Mouse (Mus musculus) intestine, embryonic 16.5 days (tissue): ENCODE results near the gene Ddx20. TPM values are rescaled to one million over a fixed set of nuclear protein-coding genes. Genes with fewer than 3 reads are reported as not detected.

Experiments used
- ATAC-seq: fragments of 200-750 bp; cut with Nextera tagmentation; 2 replicates; pipeline ENCODE4 v1.8.0; 2017; ENCODE audit warnings: moderate TSS enrichment, moderate library complexity
- H3K27ac ChIP-seq: fragments of 300-500 bp; sonication (generic); 2 replicates; pipeline ENCODE4 v1.5.1; 2014; ENCODE audit warnings: mild to moderate bottlenecking, low read length
- H3K27me3 ChIP-seq: fragments of 300-500 bp; sonication (generic); replicated peaks from 2 replicates; pipeline ENCODE4 v1.6.1; 2014; ENCODE audit warnings: low read length, control low read depth, mixed read lengths; ENCODE audit not compliant: control insufficient read depth, insufficient read depth
- H3K36me3 ChIP-seq: fragments of 300-500 bp; sonication (generic); 2 replicates; pipeline ENCODE4 v1.6.1; 2014; ENCODE audit warnings: low read length, control low read depth; ENCODE audit not compliant: control insufficient read depth, insufficient read depth
- H3K4me1 ChIP-seq: fragments of 300-500 bp; sonication (generic); 2 replicates; pipeline ENCODE4 v1.6.1; 2014; ENCODE audit warnings: low read length, control low read depth, mixed read lengths; ENCODE audit not compliant: control insufficient read depth, insufficient read depth
- H3K4me2 ChIP-seq: fragments of 300-500 bp; sonication (generic); 2 replicates; pipeline ENCODE4 v1.6.1; 2014; ENCODE audit warnings: low read depth, low read length, control low read depth
- H3K4me3 ChIP-seq: fragments of 300-500 bp; sonication (generic); 2 replicates; pipeline ENCODE4 v1.5.1; 2014; ENCODE audit warnings: mild to moderate bottlenecking, low read length
- H3K9ac ChIP-seq: fragments of 300-500 bp; sonication (generic); 2 replicates; pipeline ENCODE4 v1.6.1; 2014; ENCODE audit warnings: low read depth, low read length
- H3K9me3 ChIP-seq: fragments of 300-500 bp; sonication (generic); 2 replicates; pipeline ENCODE4 v1.6.1; 2016; ENCODE audit warnings: low read length, control low read depth; ENCODE audit not compliant: control insufficient read depth
- WGBS: fragments of 180-500 bp; shearing (Covaris S2); extraction: QIAGEN DNeasy Blood & Tissue Kit; methylation state at CpG from one replicate; pipeline ENCODE4 v1.1.7; 2014; 5-methylcytosine and 5-hydroxymethylcytosine counted together
- polyA plus RNA-seq: library from polyadenylated mRNA; unstranded; fragments of >200 nt; fragmentation: Nextera tagmentation; extraction: Ambion mirVana; gene quantifications from 2 replicates; pipeline ENCODE4 v1.2.1, GENCODE M21; 2015

Ddx20 gene
- polyA plus RNA-seq, 1 experiment from 2014 or later, result 35.3 TPM

DNA sequence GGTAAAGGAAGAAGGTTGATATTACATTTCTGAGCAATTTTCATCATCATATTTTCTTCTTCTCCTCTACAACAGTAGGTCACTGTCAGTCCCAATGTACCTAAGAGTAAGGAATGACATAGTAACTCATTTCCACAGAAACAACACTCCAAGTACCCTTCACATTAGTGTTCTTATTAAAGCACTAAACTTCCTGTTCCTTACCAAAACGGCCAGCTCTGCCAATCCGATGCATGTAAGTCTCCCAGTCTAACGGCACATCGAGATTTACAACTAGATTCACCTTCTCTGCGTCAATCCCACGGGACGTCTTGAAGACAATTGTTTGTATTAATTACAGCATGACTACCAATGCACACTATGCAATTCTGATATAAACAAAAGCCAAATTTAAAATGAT is 7.0 kb downstream of the Ddx20 start:
- no peak overlapping the region for H3K9ac ChIP-seq
- WGBS, result 92% methylated on average over 7 of the region's 7 CpGs
- H3K4me3 ChIP-seq, result no peak overlapping the region
- H3K9me3 ChIP-seq, result no peaks in the 10 kb centered on the region
- H3K36me3 ChIP-seq, result peaks cover 9% of the 10 kb centered on the region
- H3K27ac ChIP-seq, result no peak overlapping the region
- H3K4me1 ChIP-seq, result no peaks in the 10 kb centered on the region
- ATAC-seq, result no peak
- no peaks in the 10 kb centered on the region for H3K27me3 ChIP-seq
- no peak overlapping the region for H3K4me2 ChIP-seq

- WGBS, result 50% methylated on average over 2 of the region's 2 CpGs
These were observed 11.4 kb downstream of the Ddx20 start for GRCm38 (mm10) chr3:105675932-105676331.

DNA sequence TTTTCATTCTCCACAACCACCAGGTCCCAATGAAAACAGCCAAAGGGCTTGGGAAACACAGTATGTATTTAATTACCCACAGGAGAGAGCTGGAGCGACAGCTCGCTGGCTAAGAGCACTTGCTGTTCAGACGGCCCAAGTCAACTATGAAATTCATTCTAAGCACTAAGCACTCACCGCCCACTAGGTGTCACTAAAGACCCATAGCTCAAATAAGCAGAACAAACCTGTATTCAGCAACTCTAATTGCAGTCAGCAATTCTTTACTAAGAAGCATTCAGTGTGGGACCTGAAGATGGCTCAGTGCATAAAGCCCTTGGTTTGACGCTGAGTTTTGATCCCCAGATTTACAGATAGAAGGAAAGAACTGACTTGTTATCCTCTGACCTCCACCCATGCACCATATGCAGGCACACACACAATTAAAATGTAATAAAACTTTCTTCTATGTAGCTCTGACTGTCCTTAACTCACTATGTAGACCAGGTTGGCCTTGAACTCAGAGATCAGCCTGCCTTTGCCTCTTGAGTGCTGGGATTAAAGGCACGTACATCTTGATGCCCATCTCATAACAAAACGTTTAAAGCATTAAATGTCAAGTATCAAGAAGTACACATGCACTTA is 12.7 kb downstream of the Ddx20 start:
- Histone ChIP-seq H3K36me3 (peaks cover 5% of the 10 kb centered on the region; the same call in 1 of the 2 replicates), H3K27ac (no peak overlapping the region), H3K4me1 (no peaks in the 10 kb centered on the region), H3K9ac (no peak overlapping the region), H3K9me3 (no peaks in the 10 kb centered on the region), H3K4me2 (no peak overlapping the region), H3K4me3 (no peak overlapping the region), H3K27me3 (no peaks in the 10 kb centered on the region)
- ATAC-seq, result peak; percentile 58
- WGBS, result 22% methylated on average over 7 of the region's 7 CpGs

More at GRCm38 (mm10) chr3:105675932-105676331, 11.4 kb downstream of the Ddx20 start:
- H3K9me3 ChIP-seq, result no peaks in the 10 kb centered on the region
- no peak overlapping the region for H3K27ac ChIP-seq
- H3K9ac ChIP-seq, result no peak overlapping the region
- no peak overlapping the region for H3K4me2 ChIP-seq
- ATAC-seq, result no peak
- no peaks in the 10 kb centered on the region for H3K27me3 ChIP-seq
- no peak overlapping the region for H3K4me3 ChIP-seq
- H3K4me1 ChIP-seq, result no peaks in the 10 kb centered on the region
- peaks cover 5% of the 10 kb centered on the region; the same call in 1 of the 2 replicates for H3K36me3 ChIP-seq

DNA sequence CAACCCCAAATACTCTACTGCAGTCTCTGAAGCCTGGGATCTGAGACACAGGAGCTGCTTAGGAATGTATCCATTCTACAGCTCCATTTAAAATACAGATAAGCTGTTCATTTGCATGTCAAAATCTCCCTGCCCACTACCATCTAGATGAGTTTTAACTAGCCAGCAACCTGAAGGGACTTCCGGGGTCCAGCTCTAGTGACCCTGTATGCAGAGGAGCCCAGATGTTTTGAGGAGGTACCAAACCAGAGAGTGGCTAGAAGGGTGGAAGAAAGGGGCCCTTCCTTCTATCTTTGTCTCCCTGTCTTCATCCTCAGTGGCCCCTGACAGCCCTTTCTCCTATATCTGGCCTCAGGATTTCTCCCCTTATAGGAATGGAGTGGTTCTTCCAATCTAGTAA is 16.6 kb downstream of the Ddx20 start:
- Histone ChIP-seq H3K4me1 (no peaks in the 10 kb centered on the region), H3K9ac (no peak overlapping the region), H3K27me3 (no peaks in the 10 kb centered on the region), H3K36me3 (no peaks in the 10 kb centered on the region), H3K4me2 (no peak overlapping the region), H3K4me3 (no peak overlapping the region), H3K9me3 (no peaks in the 10 kb centered on the region), H3K27ac (no peak overlapping the region)
- ATAC-seq, result no peak
- WGBS, result 81% methylated on average over 1 of the region's 1 CpGs

DNA sequence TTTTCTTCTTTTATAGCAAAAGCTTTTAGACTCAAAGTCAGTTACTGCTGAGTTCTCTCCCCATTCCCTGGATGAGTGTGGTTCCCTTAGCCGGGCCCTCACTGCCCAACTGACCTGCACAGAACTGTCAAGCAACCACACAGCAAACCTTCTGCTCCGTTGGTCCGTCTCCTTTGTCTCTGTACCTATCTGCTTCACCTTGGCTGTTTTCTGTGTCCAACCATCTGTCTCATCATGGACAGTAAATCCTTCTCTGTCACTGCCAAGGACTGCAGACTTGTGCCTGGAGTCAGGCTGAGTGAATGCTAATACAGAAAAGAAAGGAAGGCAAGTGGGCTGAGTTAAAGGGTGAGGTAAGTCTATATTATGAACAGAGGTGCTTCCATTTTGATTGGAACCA is 17.6 kb downstream of the Ddx20 start:
- H3K9me3 ChIP-seq, result no peaks in the 10 kb centered on the region
- no peak for ATAC-seq
- WGBS, result 83% methylated on average over 3 of the region's 3 CpGs
- no peaks in the 10 kb centered on the region for H3K36me3 ChIP-seq
- H3K27ac ChIP-seq, result no peak overlapping the region
- H3K4me1 ChIP-seq, result no peaks in the 10 kb centered on the region
- no peak overlapping the region for H3K4me2 ChIP-seq
- no peak overlapping the region for H3K9ac ChIP-seq
- H3K4me3 ChIP-seq, result no peak overlapping the region
- no peaks in the 10 kb centered on the region for H3K27me3 ChIP-seq

GRCm38 (mm10) chr3:105668161-105668560 is 19.2 kb downstream of the Ddx20 start:
- Histone ChIP-seq H3K9me3 (no peaks in the 10 kb centered on the region), H3K36me3 (no peaks in the 10 kb centered on the region), H3K4me1 (no peaks in the 10 kb centered on the region), H3K9ac (no peak overlapping the region), H3K27ac (no peak overlapping the region), H3K4me2 (no peak overlapping the region), H3K4me3 (no peak overlapping the region), H3K27me3 (no peaks in the 10 kb centered on the region)
- no peak for ATAC-seq
- WGBS, result 42% methylated on average over 9 of the region's 9 CpGs

- no peak for ATAC-seq
- no peaks in the 10 kb centered on the region for H3K27me3 ChIP-seq
- H3K4me1 ChIP-seq, result no peaks in the 10 kb centered on the region
- H3K4me2 ChIP-seq, result no peak overlapping the region
- 71% methylated on average over 4 of the region's 4 CpGs for WGBS
- H3K36me3 ChIP-seq, result no peaks in the 10 kb centered on the region
- H3K27ac ChIP-seq, result no peak overlapping the region
- no peak overlapping the region for H3K9ac ChIP-seq
- no peaks in the 10 kb centered on the region for H3K9me3 ChIP-seq
- no peak overlapping the region for H3K4me3 ChIP-seq
These were observed 20.3 kb downstream of the Ddx20 start for GRCm38 (mm10) chr3:105666996-105667523.

DNA sequence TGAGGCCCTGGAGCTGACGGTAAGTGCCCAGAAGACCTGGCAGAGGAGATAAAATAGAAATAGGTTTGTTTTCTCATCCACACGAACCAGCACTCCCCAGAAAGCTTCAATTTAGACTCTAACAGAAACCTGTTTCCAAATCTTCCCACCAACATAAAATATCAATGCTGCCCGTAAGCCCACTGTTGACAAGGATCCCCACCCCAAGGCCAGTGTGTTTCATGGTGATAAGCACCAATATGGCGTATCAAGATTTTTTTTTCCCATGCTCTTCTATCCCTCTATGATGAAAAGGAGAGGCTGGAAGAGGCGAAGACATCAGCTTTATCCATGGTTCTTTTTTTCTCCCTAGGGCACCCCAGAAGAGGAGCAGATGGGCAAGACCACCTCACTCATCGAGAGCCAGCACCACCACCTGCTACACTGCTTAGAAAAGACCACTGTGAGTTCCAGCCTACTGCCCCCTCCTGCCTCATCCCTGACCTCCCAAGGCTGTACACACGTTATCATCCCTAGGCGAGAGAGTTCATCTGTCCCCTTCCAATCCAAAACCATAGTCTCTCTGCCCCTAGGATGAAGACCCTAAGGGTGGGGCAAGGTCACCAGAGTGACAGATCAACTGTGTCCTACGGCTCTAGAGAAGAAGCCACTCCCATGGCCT is 22.1 kb downstream of the Ddx20 start:
- Histone ChIP-seq H3K4me1 (no peaks in the 10 kb centered on the region), H3K9me3 (no peaks in the 10 kb centered on the region), H3K9ac (no peak overlapping the region), H3K4me3 (no peak overlapping the region), H3K27ac (no peak overlapping the region), H3K4me2 (no peak overlapping the region), H3K36me3 (no peaks in the 10 kb centered on the region), H3K27me3 (no peaks in the 10 kb centered on the region)
- ATAC-seq, result no peak
- WGBS, result 83% methylated on average over 9 of the region's 9 CpGs

- no peaks in the 10 kb centered on the region for H3K36me3 ChIP-seq
- H3K9me3 ChIP-seq, result no peaks in the 10 kb centered on the region
- no peak overlapping the region for H3K4me3 ChIP-seq
- peak; percentile 40; the same call in 1 of the 2 replicates for ATAC-seq
- no peak overlapping the region for H3K4me2 ChIP-seq
- no peak overlapping the region for H3K27ac ChIP-seq
- H3K9ac ChIP-seq, result no peak overlapping the region
- H3K27me3 ChIP-seq, result no peaks in the 10 kb centered on the region
- H3K4me1 ChIP-seq, result no peaks in the 10 kb centered on the region
- WGBS, result 46% methylated on average over 8 of the region's 8 CpGs
These were observed 24.3 kb downstream of the Ddx20 start for GRCm38 (mm10) chr3:105663043-105663442.
